Mouse (Mus musculus) megakaryocyte, embryonic 14.5 days (primary cell): ENCODE data around the gene Med16. TPM values are rescaled to one million over a fixed set of nuclear protein-coding genes. Genes with fewer than 3 reads are reported as not detected.
"Not testable (repeated sequence)": the region's sequence is repeated elsewhere in the genome, so short reads cannot be mapped to it uniquely, and the experiment has no call there.

Experiments
- H3K27me3 ChIP-seq: replicated peaks from 2 replicates; pipeline ENCODE3; 2012; ENCODE audit warnings: inconsistent platforms
- H3K36me3 ChIP-seq: replicated peaks from 2 replicates; pipeline ENCODE3; 2012; ENCODE audit warnings: low read length, inconsistent platforms, mixed read lengths
- H3K4me1 ChIP-seq: 2 replicates; pipeline ENCODE4 v1.6.1; 2012; ENCODE audit warnings: inconsistent platforms
- H3K4me3 ChIP-seq: replicated peaks from 2 replicates; pipeline ENCODE3; 2012; ENCODE audit warnings: moderate library complexity, mild to moderate bottlenecking, inconsistent platforms
- H3K9me3 ChIP-seq: 2 replicates; pipeline ENCODE4 v1.6.1; 2012; ENCODE audit warnings: inconsistent platforms
- FLI1 ChIP-seq: IDR thresholded peaks from 2 replicates; pipeline ENCODE4 v1.6.1; 2012; ENCODE audit warnings: low read length, inconsistent platforms, mixed read lengths
- GATA1 ChIP-seq: IDR thresholded peaks from 3 replicates; pipeline ENCODE4 v1.6.1; 2012; ENCODE audit warnings: mixed read lengths, low read length, inconsistent platforms, borderline replicate concordance
- polyA plus RNA-seq: library from polyadenylated mRNA; stranded (reverse); fragments of >175 nt; gene quantifications from 2 replicates; pipeline ENCODE4 v1.2.3, GENCODE M21; 2012; ENCODE audit warnings: low replicate concordance; ENCODE audit not compliant: insufficient read depth

The Med16 gene
- polyA plus RNA-seq, 1 experiment = 32.2 TPM

DNA sequence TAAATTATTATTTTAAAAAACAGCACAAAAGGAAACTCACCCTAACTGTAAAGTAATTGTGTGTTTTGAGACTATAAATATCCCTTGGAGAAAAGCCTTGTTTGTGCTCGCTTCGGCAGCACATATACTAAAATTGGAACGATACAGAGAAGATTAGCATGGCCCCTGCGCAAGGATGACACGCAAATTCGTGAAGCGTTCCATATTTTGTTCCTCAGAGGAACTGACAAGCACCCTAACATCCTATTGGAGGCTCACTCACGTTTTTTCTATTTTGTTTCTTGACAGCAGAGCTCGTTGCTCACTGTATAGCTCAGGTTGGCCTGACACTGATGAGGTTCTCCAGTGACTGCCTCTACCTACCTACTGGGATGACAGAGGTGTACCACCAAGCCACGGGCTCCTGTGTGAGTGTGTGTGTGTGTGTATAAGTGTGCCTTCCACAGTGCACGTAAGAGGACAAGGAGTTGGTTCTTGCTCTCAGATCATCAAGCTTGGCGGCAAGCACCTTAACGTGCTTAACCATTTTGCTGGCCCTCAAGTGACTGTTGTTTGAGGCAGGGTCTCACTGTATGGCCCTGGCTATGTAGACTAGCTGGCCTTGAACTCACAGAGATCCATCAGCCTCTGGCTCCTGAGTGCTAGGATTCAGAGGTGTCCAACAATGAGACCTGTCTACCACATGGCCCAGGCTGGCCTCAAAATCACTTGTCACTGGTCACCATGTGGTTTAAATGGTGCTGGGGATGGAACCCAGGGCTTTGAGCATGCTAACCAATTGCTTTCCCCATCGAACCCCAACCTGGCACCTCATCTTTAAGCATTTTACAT, 584 bp upstream of the Med16 start:
- TF ChIP-seq FLI1 (no peak), GATA1 (no peak)
- Histone ChIP-seq H3K4me3 (peak overlapping the region; percentile 94), H3K4me1 (peaks cover 67% of the 10 kb centered on the region), H3K9me3 (no peaks in the 10 kb centered on the region; the same call in 1 of the 2 replicates), H3K36me3 (peaks cover 79% of the 10 kb centered on the region), H3K27me3 (no peaks in the 10 kb centered on the region)

DNA sequence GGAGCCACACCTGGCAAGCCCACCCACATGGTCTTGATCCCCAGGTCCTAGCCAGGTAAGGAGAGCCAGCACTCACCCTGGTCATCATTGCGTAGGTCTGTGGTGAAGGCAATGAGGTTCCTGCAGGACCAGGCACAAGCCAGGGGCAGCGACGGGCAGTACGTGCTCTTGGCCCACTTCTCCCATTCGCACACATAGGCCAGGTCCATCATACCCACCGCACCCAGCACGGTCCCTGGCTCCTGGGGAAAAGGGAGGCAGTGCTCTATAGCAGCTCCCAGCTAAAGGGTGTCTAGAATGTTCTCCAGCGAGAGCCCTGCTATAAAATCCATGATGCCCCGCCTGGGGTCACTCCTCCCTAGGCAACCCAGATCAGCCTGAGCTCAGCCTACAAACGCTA, 1.3 kb downstream of the Med16 start:
- no peaks in the 10 kb centered on the region; the same call in 1 of the 2 replicates for H3K9me3 ChIP-seq
- peaks cover 77% of the 10 kb centered on the region for H3K36me3 ChIP-seq
- TF ChIP-seq GATA1 (no peak), FLI1 (no peak)
- no peaks in the 10 kb centered on the region for H3K27me3 ChIP-seq
- peak overlapping the region; percentile 71 for H3K4me3 ChIP-seq
- H3K4me1 ChIP-seq = peaks cover 54% of the 10 kb centered on the region

DNA sequence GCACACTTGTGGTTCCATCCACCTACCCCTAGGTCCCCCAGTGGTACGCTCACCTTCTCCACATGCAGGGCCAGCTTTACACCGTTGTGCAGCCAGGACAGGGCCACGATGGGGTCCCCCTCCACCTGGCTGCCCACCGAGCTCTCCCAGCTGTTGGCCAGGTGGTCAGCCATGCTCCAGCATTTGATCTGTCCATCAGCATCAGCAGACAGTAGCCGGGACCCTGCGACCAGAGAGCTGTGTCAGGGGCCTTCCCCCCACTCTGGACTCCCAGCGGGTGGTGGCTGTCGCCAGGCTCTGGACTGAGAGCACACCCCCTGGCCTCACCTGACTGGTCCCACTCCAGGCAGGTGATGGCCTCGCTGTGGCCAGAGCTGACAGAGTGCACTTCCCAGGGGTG, 2.0 kb downstream of the Med16 start:
- Histone ChIP-seq H3K27me3 (no peaks in the 10 kb centered on the region), H3K4me1 (peaks cover 47% of the 10 kb centered on the region), H3K9me3 (no peaks in the 10 kb centered on the region; the same call in 1 of the 2 replicates), H3K4me3 (no peak overlapping the region), H3K36me3 (peaks cover 76% of the 10 kb centered on the region)
- TF ChIP-seq FLI1 = no peak
- TF ChIP-seq GATA1 = no peak

DNA sequence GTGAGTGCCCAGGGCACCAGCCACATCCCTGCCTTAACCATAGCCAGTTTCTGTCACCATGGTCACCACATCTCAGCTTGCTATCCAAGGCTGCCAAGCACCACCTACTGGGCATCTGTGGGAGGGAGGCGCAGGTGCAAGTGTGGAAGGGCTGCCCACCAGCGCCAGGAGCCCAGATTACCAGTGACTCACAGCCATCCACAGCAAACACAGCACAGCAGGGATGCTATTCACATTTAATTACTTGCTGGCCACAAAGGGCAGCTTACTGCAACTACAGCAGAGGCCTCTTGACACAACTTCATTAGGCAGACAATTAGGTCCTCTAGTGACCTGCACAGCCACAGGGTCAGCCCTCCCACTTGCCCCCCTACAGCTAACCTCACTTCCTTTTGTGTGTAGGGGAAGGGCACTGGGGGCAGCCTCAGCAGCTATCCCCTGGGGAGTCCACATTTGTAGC, 7.7 kb downstream of the Med16 start:
- H3K9me3 ChIP-seq = no peaks in the 10 kb centered on the region; the same call in 1 of the 2 replicates
- no peak for TF ChIP-seq GATA1
- no peak for TF ChIP-seq FLI1
- no peak overlapping the region for H3K4me3 ChIP-seq
- H3K27me3 ChIP-seq = no peaks in the 10 kb centered on the region
- peaks cover 88% of the 10 kb centered on the region for H3K36me3 ChIP-seq
- peaks cover 57% of the 10 kb centered on the region for H3K4me1 ChIP-seq

DNA sequence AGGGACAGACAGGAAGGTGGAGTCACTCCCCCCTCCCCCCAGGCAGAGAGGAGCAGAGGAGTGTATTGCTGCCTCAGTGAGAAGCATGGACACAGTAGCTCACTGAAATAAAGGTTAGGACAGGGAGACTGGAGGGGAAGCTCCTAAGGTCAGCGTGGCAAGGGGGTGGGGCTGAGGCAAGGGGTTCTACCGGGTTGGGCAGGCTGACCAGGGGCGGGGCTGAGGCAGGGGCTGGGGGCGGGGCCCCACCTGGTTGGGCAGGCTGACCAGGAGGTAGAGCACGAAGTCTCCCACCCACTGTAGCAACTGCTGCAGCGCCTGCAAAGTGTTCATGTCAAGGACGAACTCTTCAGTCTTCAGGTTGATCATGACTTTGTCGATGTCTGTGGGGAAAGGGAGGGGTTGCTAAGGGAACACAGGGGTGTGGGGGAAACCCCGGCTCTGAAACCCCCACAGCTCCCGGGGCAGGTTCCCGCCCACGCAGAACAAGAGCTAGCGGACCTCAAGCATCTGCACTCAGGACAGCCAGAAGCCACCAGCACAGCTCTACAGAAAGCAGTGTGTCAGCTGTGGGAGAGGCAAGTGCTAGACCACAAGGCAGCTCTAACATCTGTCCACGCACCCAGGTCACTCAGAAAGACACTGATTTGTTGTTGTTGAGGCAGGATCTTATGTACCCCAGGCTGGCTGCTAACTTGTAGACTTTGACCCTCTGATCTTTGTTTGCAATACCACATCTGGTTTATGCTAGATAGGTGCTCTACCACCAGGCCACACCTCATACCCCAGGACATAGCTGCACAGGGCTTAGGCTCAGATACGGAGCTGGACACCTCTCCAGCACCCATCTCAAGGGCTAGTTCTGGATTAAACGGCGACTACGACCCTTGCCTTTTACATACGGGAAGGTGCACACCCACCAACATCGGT, 11.1 kb downstream of the Med16 start:
- peaks cover 86% of the 10 kb centered on the region for H3K36me3 ChIP-seq
- H3K4me1 ChIP-seq = peaks cover 79% of the 10 kb centered on the region
- no peak for TF ChIP-seq GATA1
- TF ChIP-seq FLI1 = no peak
- no peaks in the 10 kb centered on the region for H3K9me3 ChIP-seq
- no peak overlapping the region for H3K4me3 ChIP-seq
- H3K27me3 ChIP-seq = no peaks in the 10 kb centered on the region

DNA sequence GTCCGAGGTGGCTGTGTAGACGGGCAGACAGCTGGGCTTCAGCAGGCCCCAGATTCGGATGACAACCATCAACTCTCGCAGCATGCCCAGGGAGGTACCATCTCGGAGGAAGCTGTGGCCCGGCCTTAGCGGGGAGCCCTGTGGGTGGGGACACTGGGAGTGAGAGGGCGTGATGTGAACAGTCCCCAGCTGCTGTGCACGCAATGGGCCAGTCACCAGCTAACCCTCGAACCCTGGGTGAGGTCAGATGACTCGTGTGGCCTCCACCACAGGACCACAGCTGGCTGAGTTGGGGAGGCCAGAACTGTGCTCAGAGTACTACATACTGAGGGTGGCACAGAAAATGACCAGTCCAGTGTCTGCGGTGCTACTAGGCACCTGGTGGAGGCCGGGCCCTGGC, 11.9 kb downstream of the Med16 start:
- Histone ChIP-seq H3K9me3 (no peaks in the 10 kb centered on the region), H3K36me3 (peaks cover 79% of the 10 kb centered on the region), H3K27me3 (no peaks in the 10 kb centered on the region), H3K4me3 (peak overlapping the region; percentile 35), H3K4me1 (peaks cover 81% of the 10 kb centered on the region)
- TF ChIP-seq GATA1 (no peak), FLI1 (no peak)

DNA sequence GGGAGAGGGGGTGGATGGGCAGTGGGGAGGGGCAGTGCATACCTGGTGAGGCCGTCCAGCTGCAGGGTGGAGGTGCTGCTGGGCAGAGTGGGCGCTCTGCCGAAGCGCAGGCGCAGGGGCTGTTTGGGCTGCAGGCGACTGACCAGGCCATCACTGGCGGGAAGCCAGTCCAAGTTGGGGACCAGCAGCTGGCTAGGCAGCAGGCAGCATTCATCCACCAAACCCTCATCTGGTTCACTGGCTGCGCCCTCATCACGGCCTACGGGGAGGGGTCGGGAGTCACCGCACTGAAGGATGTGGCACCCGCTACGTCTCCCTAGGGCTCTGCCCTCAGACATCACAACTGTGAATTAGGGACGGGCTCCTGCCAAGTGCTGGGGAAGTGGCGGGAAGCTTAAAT, 12.4 kb downstream of the Med16 start:
- peaks cover 78% of the 10 kb centered on the region for H3K4me1 ChIP-seq
- TF ChIP-seq GATA1 (no peak), FLI1 (no peak)
- H3K36me3 ChIP-seq = peaks cover 74% of the 10 kb centered on the region

DNA sequence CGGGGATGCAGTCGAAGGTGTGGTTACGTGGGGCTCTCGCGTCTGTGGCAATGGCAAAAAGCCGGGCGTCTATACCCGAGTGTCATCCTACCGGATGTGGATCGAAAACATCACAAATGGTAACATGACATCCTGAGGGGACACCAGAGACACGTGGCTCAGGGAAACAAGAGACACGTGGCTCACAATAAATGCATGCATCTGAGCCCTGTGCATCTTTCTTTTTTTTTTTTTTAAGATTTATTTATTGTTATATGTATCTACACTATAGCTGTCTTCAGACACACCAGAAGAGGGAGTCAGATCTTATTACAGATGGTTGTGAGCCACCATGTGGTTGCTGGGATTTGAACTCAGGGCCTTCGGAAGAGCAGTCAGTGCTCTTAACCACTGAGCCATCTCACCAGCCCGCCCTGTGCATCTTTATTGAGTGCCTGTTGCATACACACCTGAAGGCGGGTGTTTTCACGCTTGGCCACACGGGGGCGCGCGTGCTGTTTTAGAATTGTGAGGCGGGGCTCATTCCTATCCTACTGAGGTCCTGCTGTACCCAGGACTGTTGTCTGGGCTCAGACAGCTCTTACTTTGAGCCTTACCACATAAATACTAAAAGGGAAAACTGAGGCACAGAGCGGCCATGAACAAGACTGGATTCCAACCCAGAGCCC, 16.1 kb downstream of the Med16 start:
- Histone ChIP-seq H3K4me1 (peaks cover 53% of the 10 kb centered on the region), H3K36me3 (peaks cover 41% of the 10 kb centered on the region), H3K27me3 (peaks cover 12% of the 10 kb centered on the region)
- H3K4me3 ChIP-seq, H3K9me3 ChIP-seq: not testable (repeated sequence)

More for the DNA sequence above, 12.4 kb downstream of the Med16 start:
- peaks cover 1% of the 10 kb centered on the region for H3K27me3 ChIP-seq
- H3K4me3 ChIP-seq = no peak overlapping the region
- H3K9me3 ChIP-seq = no peaks in the 10 kb centered on the region

DNA sequence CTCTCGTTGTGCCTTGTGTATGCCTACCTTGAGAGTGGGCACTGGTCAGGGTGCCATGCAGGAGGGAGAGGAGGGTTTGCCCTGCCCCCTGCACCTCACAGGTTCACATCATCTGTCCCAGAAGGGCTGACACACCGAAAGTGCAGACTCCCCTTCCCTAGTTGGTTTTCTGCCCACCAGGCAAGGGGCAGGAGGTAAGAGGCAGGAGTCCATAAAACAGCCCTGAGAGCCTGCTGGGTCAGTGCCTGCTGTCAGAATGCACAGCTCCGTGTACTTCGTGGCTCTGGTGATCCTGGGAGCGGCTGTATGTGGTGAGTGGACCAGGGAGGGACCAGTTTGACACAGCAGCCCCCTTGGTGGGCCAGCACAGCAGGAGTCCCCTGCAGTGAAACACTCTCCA, 18.1 kb downstream of the Med16 start, which contains the start of gene Cfd:
TSS of gene Cfd (plus strand) at position 184 of the 400 bp plus-strand sequence.
- H3K36me3 ChIP-seq = peaks cover 22% of the 10 kb centered on the region
- TF ChIP-seq FLI1 = no peak
- no peak for TF ChIP-seq GATA1
- H3K27me3 ChIP-seq = peaks cover 13% of the 10 kb centered on the region
- no peaks in the 10 kb centered on the region for H3K9me3 ChIP-seq
- H3K4me3 ChIP-seq = peak within 1 kb of the TSS; percentile 39
- peaks cover 49% of the 10 kb centered on the region for H3K4me1 ChIP-seq
